Mouse (Mus musculus) liver, adult 2 months (tissue): ENCODE results near the gene D17H6S53E. TPM values are rescaled to one million over a fixed set of nuclear protein-coding genes. Genes with fewer than 3 reads are reported as not detected.

ENCODE experiments used
- DNase-seq: peaks from one replicate; pipeline ENCODE4 v3.0.0-alpha.2; 2011; ENCODE audit warnings: low read depth, low spot score; ENCODE audit errors: extremely low read depth
- H3K27ac ChIP-seq: fragments of 200-500 bp; replicated peaks from 2 replicates; pipeline ENCODE4 v1.5.1; 2012; ENCODE audit warnings: low read depth, mild to moderate bottlenecking, control low read depth, inconsistent platforms, low read length; ENCODE audit not compliant: insufficient read depth
- H3K27me3 ChIP-seq: fragments of 200-500 bp; 2 replicates; pipeline ENCODE4 v1.6.1; 2012; ENCODE audit warnings: mild to moderate bottlenecking, moderate library complexity, low read length, inconsistent platforms; ENCODE audit not compliant: control insufficient read depth, insufficient read depth
- H3K36me3 ChIP-seq: fragments of 200-500 bp; 2 replicates; pipeline ENCODE4 v1.6.1; 2012; ENCODE audit warnings: low read length, inconsistent platforms; ENCODE audit not compliant: control insufficient read depth, insufficient read depth
- H3K4me1 ChIP-seq: fragments of 200-500 bp; 2 replicates; pipeline ENCODE4 v1.6.1; 2011; ENCODE audit warnings: low read length; ENCODE audit not compliant: control insufficient read depth, insufficient read depth
- H3K4me3 ChIP-seq: fragments of 200-500 bp; 2 replicates; pipeline ENCODE4 v1.5.1; 2011; ENCODE audit warnings: low read depth, mild to moderate bottlenecking, control low read depth, low read length, moderate library complexity; ENCODE audit not compliant: insufficient read depth
- H3K79me2 ChIP-seq: fragments of 200-500 bp; 2 replicates; pipeline ENCODE4 v1.6.1; 2012; ENCODE audit warnings: inconsistent platforms, mild to moderate bottlenecking, low read length, moderate library complexity; ENCODE audit not compliant: control insufficient read depth, insufficient read depth
- H3K9ac ChIP-seq: fragments of 200-500 bp; 2 replicates; pipeline ENCODE4 v1.6.1; 2012; ENCODE audit warnings: low read depth, mild to moderate bottlenecking, control low read depth, inconsistent platforms, low read length
- CTCF ChIP-seq: fragments of 200-500 bp; IDR thresholded peaks from 2 replicates; pipeline ENCODE4 v1.5.1; 2011; ENCODE audit warnings: low read depth, low read length, control low read depth
- POLR2A ChIP-seq: fragments of 200-500 bp; IDR thresholded peaks from 2 replicates; pipeline ENCODE4 v1.6.1; 2011; ENCODE audit warnings: low read length, control low read depth; ENCODE audit not compliant: insufficient read depth; ENCODE audit errors: extremely low read depth
- WGBS: fragments of 180-500 bp; shearing (Covaris S2); methylation state at CpG from one replicate; pipeline ENCODE4 v1.1.7; 2018; 5-methylcytosine and 5-hydroxymethylcytosine counted together
- polyA plus RNA-seq: library from polyadenylated mRNA; depleted of rRNA; stranded (reverse); fragments of >200 nt; gene quantifications from 2 replicates; pipeline ENCODE4 v1.2.3, GENCODE M21; 2012; rRNA removed
- total RNA-seq: library from RNA; depleted of rRNA; stranded (reverse); fragments of >200 nt; gene quantifications from 2 replicates; pipeline ENCODE4 v1.2.3, GENCODE M21; 2014; rRNA removed

The D17H6S53E gene
- total and polyA plus RNA-seq, 2 experiments = 9.8 to 18.3 TPM

GRCm38 (mm10) chr17:35175382-35175781 is 49.2 kb downstream of the D17H6S53E start:
- no peak for DNase-seq
- no peaks in the 10 kb centered on the region for H3K27me3 ChIP-seq
- no peak for TF ChIP-seq POLR2A
- TF ChIP-seq CTCF = no peak
- no peaks in the 10 kb centered on the region for H3K4me1 ChIP-seq
- H3K4me3 ChIP-seq = no peak overlapping the region
- H3K27ac ChIP-seq = no peak overlapping the region
- H3K36me3 ChIP-seq = no peaks in the 10 kb centered on the region
- WGBS = 82% methylated on average over 6 of the region's 6 CpGs
- no peaks in the 10 kb centered on the region for H3K79me2 ChIP-seq
- no peak overlapping the region for H3K9ac ChIP-seq

GRCm38 (mm10) chr17:35175968-35176367 is 49.8 kb downstream of the D17H6S53E start, which contains the start of gene Aif1:
Gene Aif1, minus strand, starts transcription at chr17:35176068.
- Histone ChIP-seq H3K79me2 (no peaks in the 10 kb centered on the region), H3K27ac (no peak within 1 kb of the TSS), H3K27me3 (no peaks in the 10 kb centered on the region), H3K4me1 (no peaks in the 10 kb centered on the region), H3K9ac (no peak within 1 kb of the TSS), H3K4me3 (no peak within 1 kb of the TSS), H3K36me3 (no peaks in the 10 kb centered on the region)
- 63% methylated on average over 2 of the region's 2 CpGs for WGBS
- no peak for TF ChIP-seq CTCF
- TF ChIP-seq POLR2A = no peak
- DNase-seq = no peak

Other genes starting within 250 kb of the D17H6S53E start
Only the 30 nearest of the 42 such genes appear.
- 7.9 and 11.1 TPM in 2 replicates for gene Lsm2, start 144.5 kb upstream of the D17H6S53E start, total RNA-seq
- gene Lsm2, start 144.5 kb upstream of the D17H6S53E start, polyA plus RNA-seq = 55.1 and 63.0 TPM in 2 replicates
- gene Vars, start 125.4 kb upstream of the D17H6S53E start, total RNA-seq = 11.8 and 27.5 TPM in 2 replicates
- gene Vars, start 125.4 kb upstream of the D17H6S53E start, polyA plus RNA-seq = 39.8 and 52.7 TPM in 2 replicates
- 0.07 and 0.09 TPM in 2 replicates for gene Vwa7, start 109.8 kb upstream of the D17H6S53E start, total RNA-seq
- gene Vwa7, start 109.8 kb upstream of the D17H6S53E start, polyA plus RNA-seq = 0.16 and 0.27 TPM in 2 replicates
- gene Sapcd1, start 98.4 kb upstream of the D17H6S53E start, total RNA-seq = 0.54 TPM in 1 of 2 replicates, not detected in the other
- gene Sapcd1, start 98.4 kb upstream of the D17H6S53E start, polyA plus RNA-seq = 0.66 TPM in 1 of 2 replicates, not detected in the other
- gene Msh5, start 79.6 kb upstream of the D17H6S53E start, total RNA-seq = 1.0 and 2.0 TPM in 2 replicates
- gene Msh5, start 79.6 kb upstream of the D17H6S53E start, polyA plus RNA-seq = 1.1 and 3.9 TPM in 2 replicates
- gene Clic1, start 76.4 kb upstream of the D17H6S53E start, total RNA-seq = 15.9 and 20.3 TPM in 2 replicates
- 12.2 and 16.8 TPM in 2 replicates for gene Clic1, start 76.4 kb upstream of the D17H6S53E start, polyA plus RNA-seq
- 3.0 and 3.6 TPM in 2 replicates for gene Ddah2, start 67.3 kb upstream of the D17H6S53E start, total RNA-seq
- 3.8 and 3.9 TPM in 2 replicates for gene Ddah2, start 67.3 kb upstream of the D17H6S53E start, polyA plus RNA-seq
- gene Ly6g6c, start 61.0 kb upstream of the D17H6S53E start, total RNA-seq = not detected in 2 replicates
- not detected in 2 replicates for gene Ly6g6c, start 61.0 kb upstream of the D17H6S53E start, polyA plus RNA-seq
- 0.18 TPM in 1 of 2 replicates, not detected in the other for gene Mpig6b, start 60.2 kb upstream of the D17H6S53E start, total RNA-seq
- gene Mpig6b, start 60.2 kb upstream of the D17H6S53E start, polyA plus RNA-seq = 0.06 TPM in 1 of 2 replicates, not detected in the other
- gene Ly6g6e, start 49.5 kb upstream of the D17H6S53E start, total RNA-seq = 0.37 TPM in 1 of 2 replicates, not detected in the other
- 0.33 and 0.35 TPM in 2 replicates for gene Ly6g6e, start 49.5 kb upstream of the D17H6S53E start, polyA plus RNA-seq
- gene Ly6g6d, start 48.3 kb upstream of the D17H6S53E start, total RNA-seq = 0.47 TPM in 1 of 2 replicates, not detected in the other
- gene Ly6g6d, start 48.3 kb upstream of the D17H6S53E start, polyA plus RNA-seq = 0.24 and 0.67 TPM in 2 replicates
- not detected in 2 replicates for gene Ly6g6f, start 40.8 kb upstream of the D17H6S53E start, total RNA-seq
- 0.07 TPM in 2 replicates for gene Ly6g6f, start 40.8 kb upstream of the D17H6S53E start, polyA plus RNA-seq
- gene Abhd16a, start 37.1 kb upstream of the D17H6S53E start, total RNA-seq = 62.2 and 63.3 TPM in 2 replicates
- gene Abhd16a, start 37.1 kb upstream of the D17H6S53E start, polyA plus RNA-seq = 78.4 and 83.0 TPM in 2 replicates
- gene Ly6g5c, start 18.1 kb upstream of the D17H6S53E start, total RNA-seq = not detected in 2 replicates
- gene Ly6g5c, start 18.1 kb upstream of the D17H6S53E start, polyA plus RNA-seq = not detected in 2 replicates
- 0.40 and 0.46 TPM in 2 replicates for gene Ly6g5b, start 10.9 kb upstream of the D17H6S53E start, total RNA-seq
- gene Ly6g5b, start 10.9 kb upstream of the D17H6S53E start, polyA plus RNA-seq = 0.26 and 0.62 TPM in 2 replicates
- 9.6 and 9.8 TPM in 2 replicates for gene Gpank1, start 4.9 kb upstream of the D17H6S53E start, total RNA-seq
- 10.5 and 11.4 TPM in 2 replicates for gene Gpank1, start 4.9 kb upstream of the D17H6S53E start, polyA plus RNA-seq
- 60.9 and 111 TPM in 2 replicates for gene Csnk2b, start 4.3 kb upstream of the D17H6S53E start, total RNA-seq
- gene Csnk2b, start 4.3 kb upstream of the D17H6S53E start, polyA plus RNA-seq = 215 and 228 TPM in 2 replicates
- 432 and 465 TPM in 2 replicates for gene Apom, start 5.7 kb downstream of the D17H6S53E start, total RNA-seq
- gene Apom, start 5.7 kb downstream of the D17H6S53E start, polyA plus RNA-seq = 510 and 575 TPM in 2 replicates
- gene Bag6, start 8.8 kb downstream of the D17H6S53E start, total RNA-seq = 28.1 and 40.9 TPM in 2 replicates
- 88.4 and 119 TPM in 2 replicates for gene Bag6, start 8.8 kb downstream of the D17H6S53E start, polyA plus RNA-seq
- 12.4 and 23.2 TPM in 2 replicates for gene Prrc2a, start 38.5 kb downstream of the D17H6S53E start, total RNA-seq
- 103 and 144 TPM in 2 replicates for gene Prrc2a, start 38.5 kb downstream of the D17H6S53E start, polyA plus RNA-seq
- gene Aif1, start 49.7 kb downstream of the D17H6S53E start, total RNA-seq = 8.6 and 13.3 TPM in 2 replicates
- 1.6 and 2.5 TPM in 2 replicates for gene Aif1, start 49.7 kb downstream of the D17H6S53E start, polyA plus RNA-seq
- gene Lst1, start 62.1 kb downstream of the D17H6S53E start, total RNA-seq = 10.2 and 13.0 TPM in 2 replicates
- gene Lst1, start 62.1 kb downstream of the D17H6S53E start, polyA plus RNA-seq = 5.9 and 11.8 TPM in 2 replicates
- 1.8 and 3.0 TPM in 2 replicates for gene Ltb, start 68.1 kb downstream of the D17H6S53E start, total RNA-seq
- gene Ltb, start 68.1 kb downstream of the D17H6S53E start, polyA plus RNA-seq = 2.6 and 4.7 TPM in 2 replicates
- 0.13 TPM in 1 of 2 replicates, not detected in the other for gene Tnf, start 75.6 kb downstream of the D17H6S53E start, total RNA-seq
- gene Tnf, start 75.6 kb downstream of the D17H6S53E start, polyA plus RNA-seq = 0.15 and 0.29 TPM in 2 replicates
- 0.27 TPM in 1 of 2 replicates, not detected in the other for gene Lta, start 79.0 kb downstream of the D17H6S53E start, total RNA-seq
- gene Lta, start 79.0 kb downstream of the D17H6S53E start, polyA plus RNA-seq = 0.06 TPM in 1 of 2 replicates, not detected in the other
- gene Gm16181, start 94.5 kb downstream of the D17H6S53E start, total RNA-seq = 0.37 TPM in 1 of 2 replicates, not detected in the other
- gene Gm16181, start 94.5 kb downstream of the D17H6S53E start, polyA plus RNA-seq = not detected in 2 replicates
- 0.28 and 0.34 TPM in 2 replicates for gene Atp6v1g2, start 107.3 kb downstream of the D17H6S53E start, total RNA-seq
- 1.6 and 2.7 TPM in 2 replicates for gene Atp6v1g2, start 107.3 kb downstream of the D17H6S53E start, polyA plus RNA-seq
- gene Nfkbil1, start 109.4 kb downstream of the D17H6S53E start, total RNA-seq = 7.5 and 7.6 TPM in 2 replicates
- 7.5 and 8.6 TPM in 2 replicates for gene Nfkbil1, start 109.4 kb downstream of the D17H6S53E start, polyA plus RNA-seq
- gene Ddx39b, start 115.4 kb downstream of the D17H6S53E start, total RNA-seq = 37.0 and 43.6 TPM in 2 replicates
- 64.9 and 103 TPM in 2 replicates for gene Ddx39b, start 115.4 kb downstream of the D17H6S53E start, polyA plus RNA-seq
- gene H2-D1, start 136.4 kb downstream of the D17H6S53E start, total RNA-seq = 444 and 506 TPM in 2 replicates
- 487 and 676 TPM in 2 replicates for gene H2-D1, start 136.4 kb downstream of the D17H6S53E start, polyA plus RNA-seq